Mouse (Mus musculus) limb, embryonic 12.5 days (tissue): ENCODE data around the gene Ctnna2. TPM values are rescaled to one million over a fixed set of nuclear protein-coding genes. Genes with fewer than 3 reads are reported as not detected.

Source experiments
- ATAC-seq: fragments of 200-750 bp; cut with Nextera tagmentation; 2 replicates; pipeline ENCODE4 v1.8.0; 2017; ENCODE audit warnings: low read depth, moderate TSS enrichment; ENCODE audit not compliant: insufficient number of reproducible peaks, insufficient read depth, low FRiP score, low TSS enrichment
- H3K27ac ChIP-seq: fragments of 300-500 bp; sonication (generic); 2 replicates; pipeline ENCODE4 v1.5.1; 2016; ENCODE audit warnings: mild to moderate bottlenecking, moderate library complexity
- H3K27me3 ChIP-seq: fragments of 300-500 bp; sonication (generic); 2 replicates; pipeline ENCODE4 v1.6.1; 2016; ENCODE audit warnings: mild to moderate bottlenecking, moderate library complexity
- H3K36me3 ChIP-seq: fragments of 300-500 bp; sonication (generic); 2 replicates; pipeline ENCODE4 v1.6.1; 2016; ENCODE audit warnings: mild to moderate bottlenecking, moderate library complexity
- H3K4me1 ChIP-seq: fragments of 300-500 bp; sonication (generic); replicated peaks from 2 replicates; pipeline ENCODE4 v1.6.1; 2016
- H3K4me2 ChIP-seq: fragments of 300-500 bp; sonication (generic); 2 replicates; pipeline ENCODE4 v1.6.1; 2016; ENCODE audit warnings: mild to moderate bottlenecking, moderate library complexity
- H3K4me3 ChIP-seq: fragments of 300-500 bp; sonication (generic); replicated peaks from 2 replicates; pipeline ENCODE4 v1.5.1; 2016; ENCODE audit warnings: mild to moderate bottlenecking
- H3K9ac ChIP-seq: fragments of 300-500 bp; sonication (generic); replicated peaks from 2 replicates; pipeline ENCODE4 v1.6.1; 2016; ENCODE audit warnings: mild to moderate bottlenecking, moderate library complexity
- H3K9me3 ChIP-seq: fragments of 300-500 bp; sonication (generic); 2 replicates; pipeline ENCODE4 v1.6.1; 2016; ENCODE audit warnings: mild to moderate bottlenecking, moderate library complexity
- WGBS: fragments of 180-500 bp; shearing (Covaris S2); methylation state at CpG from one replicate; pipeline ENCODE4 v1.1.7; 2016; 5-methylcytosine and 5-hydroxymethylcytosine counted together
- polyA plus RNA-seq: library from polyadenylated mRNA; unstranded; fragments of >200 nt; fragmentation: Nextera tagmentation; extraction: Ambion mirVana; gene quantifications from 2 replicates; pipeline ENCODE4 v1.2.1, GENCODE M21; 2016

Gene Ctnna2
- polyA plus RNA-seq, 1 experiment from 2014 or later, result 2.6 TPM

DNA sequence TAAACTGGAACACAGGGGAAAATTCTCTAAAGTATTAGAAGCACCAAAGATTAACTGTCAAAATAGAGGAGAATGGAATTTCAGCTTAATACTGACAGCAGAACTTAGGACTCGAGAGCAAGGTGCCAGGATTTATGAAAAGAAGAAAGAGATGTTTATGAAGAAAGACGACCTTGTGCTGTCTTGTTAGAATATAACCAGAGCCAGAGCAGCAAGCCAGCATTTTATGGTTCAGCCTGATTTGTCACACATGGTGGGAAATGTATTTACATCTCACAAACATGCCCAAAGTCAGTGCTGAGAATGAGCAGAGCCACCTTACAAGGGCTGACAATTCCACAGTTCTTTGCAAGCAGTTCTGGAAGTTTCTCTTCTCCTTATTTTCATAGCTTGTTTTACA lies 110.2 kb downstream of the Ctnna2 start:
- Histone ChIP-seq H3K4me3 (no peak overlapping the region), H3K36me3 (no peaks in the 10 kb centered on the region), H3K27ac (no peak overlapping the region), H3K4me2 (no peak overlapping the region), H3K27me3 (no peaks in the 10 kb centered on the region), H3K9me3 (no peaks in the 10 kb centered on the region), H3K9ac (no peak overlapping the region), H3K4me1 (no peaks in the 10 kb centered on the region)
- 18% methylated on average over 2 of the region's 2 CpGs for WGBS
- no peak for ATAC-seq

DNA sequence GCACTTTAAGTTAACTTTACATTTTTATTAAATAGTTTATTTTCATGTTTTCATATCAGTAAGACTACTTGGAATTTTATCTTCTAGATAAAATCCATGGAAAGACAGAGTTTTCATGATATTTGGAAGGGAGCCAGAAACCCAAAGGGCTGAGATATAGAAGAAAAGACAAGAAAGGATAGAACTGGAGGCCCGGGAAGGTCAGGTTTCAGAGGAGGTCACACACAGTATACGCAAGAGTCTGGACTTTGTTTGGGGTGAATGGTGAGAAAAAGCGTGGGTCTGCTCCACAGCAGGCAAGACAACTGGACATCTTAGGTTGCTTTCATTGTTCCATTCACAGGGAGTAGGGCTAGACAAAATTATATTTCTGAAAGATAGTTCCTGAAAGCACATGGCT lies 111.4 kb downstream of the Ctnna2 start:
- Histone ChIP-seq H3K27me3 (no peaks in the 10 kb centered on the region), H3K36me3 (no peaks in the 10 kb centered on the region), H3K27ac (no peak overlapping the region), H3K4me2 (no peak overlapping the region), H3K9me3 (no peaks in the 10 kb centered on the region), H3K9ac (no peak overlapping the region), H3K4me1 (no peaks in the 10 kb centered on the region), H3K4me3 (no peak overlapping the region)
- WGBS, result 17% methylated on average over 3 of the region's 3 CpGs
- no peak for ATAC-seq

DNA sequence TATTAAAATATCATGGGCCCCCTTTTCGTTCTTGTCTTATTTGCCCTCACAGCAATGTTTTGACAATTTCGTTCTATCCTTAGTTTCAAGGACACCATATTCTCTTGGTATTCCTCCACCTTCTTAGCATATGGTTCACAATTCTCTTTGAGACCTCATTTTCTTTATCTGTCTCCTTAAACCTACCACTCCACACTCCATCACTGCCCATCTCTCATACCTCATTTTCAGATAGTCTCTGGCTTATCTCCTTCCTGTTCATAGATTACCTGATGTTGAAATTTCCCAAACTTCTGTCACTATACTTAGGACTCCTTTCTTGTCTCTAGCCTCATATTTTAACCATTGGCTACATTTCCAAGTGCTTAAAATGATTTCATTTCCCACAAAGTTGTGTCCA lies 116.1 kb downstream of the Ctnna2 start:
- no peaks in the 10 kb centered on the region for H3K27me3 ChIP-seq
- no peak for ATAC-seq
- H3K4me3 ChIP-seq, result no peak overlapping the region
- H3K27ac ChIP-seq, result no peak overlapping the region
- no peak overlapping the region for H3K4me2 ChIP-seq
- H3K36me3 ChIP-seq, result no peaks in the 10 kb centered on the region
- no peaks in the 10 kb centered on the region for H3K9me3 ChIP-seq
- no peaks in the 10 kb centered on the region for H3K4me1 ChIP-seq
- WGBS, result 77% methylated on average over 2 of the region's 2 CpGs
- H3K9ac ChIP-seq, result no peak overlapping the region

DNA sequence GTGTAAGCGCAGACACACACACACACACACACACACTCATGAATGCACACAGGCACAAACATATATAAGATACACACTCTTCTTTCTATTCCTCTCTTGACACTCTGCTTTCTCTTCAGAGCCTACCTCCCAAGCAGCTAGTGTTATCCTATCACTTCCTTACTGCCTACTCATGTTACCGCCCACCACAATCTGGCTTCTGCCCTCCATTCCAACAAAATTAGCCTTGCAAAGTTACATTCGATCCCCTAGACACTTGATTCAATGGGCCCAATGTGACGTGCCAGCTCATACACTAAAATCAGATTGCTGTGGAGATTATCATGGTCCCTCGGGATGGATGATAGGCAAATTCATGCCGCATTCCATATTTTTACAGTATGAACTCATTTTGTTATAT lies 116.7 kb downstream of the Ctnna2 start:
- no peak overlapping the region for H3K27ac ChIP-seq
- no peak overlapping the region for H3K4me2 ChIP-seq
- no peaks in the 10 kb centered on the region for H3K4me1 ChIP-seq
- no peak overlapping the region for H3K4me3 ChIP-seq
- WGBS, result 81% methylated on average over 6 of the region's 6 CpGs
- H3K9ac ChIP-seq, result no peak overlapping the region
- no peak for ATAC-seq
- no peaks in the 10 kb centered on the region for H3K9me3 ChIP-seq
- no peaks in the 10 kb centered on the region for H3K27me3 ChIP-seq
- no peaks in the 10 kb centered on the region for H3K36me3 ChIP-seq

DNA sequence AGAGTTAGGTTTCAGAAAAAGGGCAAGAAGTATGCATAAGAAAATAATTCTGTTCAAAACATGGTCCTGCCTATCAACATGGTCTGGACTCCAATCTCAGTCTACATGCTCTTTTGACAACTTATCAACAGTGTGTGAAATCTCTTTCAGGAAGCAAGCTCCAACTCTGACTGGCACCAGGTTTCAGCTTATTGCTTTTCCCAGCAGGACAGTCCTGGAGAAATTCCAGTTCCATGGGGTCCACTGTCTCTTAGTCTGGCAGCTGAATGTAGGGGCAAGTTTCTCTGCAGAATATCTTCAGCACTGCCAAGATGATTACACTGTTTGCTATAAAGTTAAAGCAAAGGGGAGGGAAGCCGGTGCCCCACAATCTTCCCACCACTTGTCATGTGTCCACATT lies 130.1 kb downstream of the Ctnna2 start:
- ATAC-seq, result no peak
- Histone ChIP-seq H3K4me1 (no peaks in the 10 kb centered on the region), H3K4me3 (no peak overlapping the region), H3K27ac (no peak overlapping the region), H3K4me2 (no peak overlapping the region), H3K36me3 (no peaks in the 10 kb centered on the region), H3K27me3 (no peaks in the 10 kb centered on the region), H3K9ac (no peak overlapping the region), H3K9me3 (no peaks in the 10 kb centered on the region)
- WGBS, result 95% methylated on average over 1 of the region's 1 CpGs

DNA sequence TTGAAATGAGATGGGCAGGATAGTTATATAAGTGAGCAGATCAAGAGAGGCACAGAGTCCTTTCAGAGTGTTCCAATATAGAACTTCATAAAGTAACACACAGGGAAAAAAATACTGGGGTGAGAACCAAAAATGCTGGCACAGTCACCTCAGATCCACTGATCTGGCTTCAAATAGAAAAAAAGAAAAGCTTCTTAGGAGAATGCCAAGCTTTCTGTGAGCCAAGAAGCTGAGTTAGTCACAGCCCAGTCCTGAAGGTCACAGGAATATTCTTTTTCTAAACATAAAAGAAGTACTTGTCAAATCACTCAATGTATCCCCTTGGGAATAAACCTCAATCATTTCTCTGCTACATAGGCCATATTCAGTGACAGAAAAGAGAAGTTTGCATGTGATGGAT lies 130.7 kb downstream of the Ctnna2 start:
- no peaks in the 10 kb centered on the region for H3K9me3 ChIP-seq

DNA sequence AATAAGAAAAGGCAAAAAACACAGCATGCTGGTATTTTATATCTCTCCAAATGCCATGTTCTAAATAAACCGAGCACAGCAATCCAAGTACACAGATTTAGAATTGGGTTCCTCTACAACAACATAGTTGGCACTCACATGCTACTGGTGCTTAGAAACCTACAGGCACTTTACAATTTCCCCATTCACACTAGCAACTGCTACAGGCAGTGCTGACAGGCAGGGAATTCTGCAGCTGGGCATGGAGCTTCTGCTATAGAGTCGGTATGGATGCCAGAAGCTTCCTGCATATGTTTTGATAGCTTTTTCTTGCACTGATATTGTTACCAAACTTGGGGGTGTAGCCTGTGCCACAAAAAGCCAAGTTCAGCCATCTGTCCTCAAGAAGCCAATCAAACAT lies 131.8 kb downstream of the Ctnna2 start:
- H3K9ac ChIP-seq, result no peak overlapping the region
- no peak overlapping the region for H3K4me3 ChIP-seq
- H3K27ac ChIP-seq, result no peak overlapping the region
- no peaks in the 10 kb centered on the region for H3K9me3 ChIP-seq
- ATAC-seq, result no peak
- WGBS, result 81% methylated on average over 2 of the region's 2 CpGs
- H3K4me2 ChIP-seq, result no peak overlapping the region
- H3K36me3 ChIP-seq, result no peaks in the 10 kb centered on the region
- H3K4me1 ChIP-seq, result no peaks in the 10 kb centered on the region
- no peaks in the 10 kb centered on the region for H3K27me3 ChIP-seq

More for the DNA sequence above, 130.7 kb downstream of the Ctnna2 start:
- Histone ChIP-seq H3K36me3 (no peaks in the 10 kb centered on the region), H3K4me2 (no peak overlapping the region), H3K27me3 (no peaks in the 10 kb centered on the region), H3K9ac (no peak overlapping the region), H3K4me3 (no peak overlapping the region), H3K4me1 (no peaks in the 10 kb centered on the region), H3K27ac (no peak overlapping the region)
- ATAC-seq, result no peak

DNA sequence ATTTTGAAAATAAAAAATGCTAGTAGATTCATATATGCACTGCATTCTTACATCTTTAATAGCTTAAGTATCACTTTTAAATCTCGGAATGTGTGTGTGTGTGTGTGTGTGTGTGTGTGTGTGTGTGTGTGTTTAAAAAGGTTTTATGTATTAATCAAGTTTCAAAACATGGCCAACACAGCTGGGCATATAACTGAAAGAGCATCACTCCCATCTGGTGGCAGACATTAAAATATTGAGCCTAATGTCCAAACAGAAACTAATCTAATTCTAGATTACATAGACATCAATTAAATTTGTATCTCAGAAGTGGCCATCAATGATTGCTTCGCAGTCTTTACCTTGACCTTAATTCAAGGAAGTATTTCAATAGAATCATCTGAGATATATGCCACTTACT lies 140.4 kb downstream of the Ctnna2 start:
- ATAC-seq, result no peak
- no peak overlapping the region for H3K9ac ChIP-seq
- 79% methylated on average over 2 of the region's 2 CpGs for WGBS
- no peak overlapping the region for H3K27ac ChIP-seq
- H3K4me2 ChIP-seq, result no peak overlapping the region
- H3K27me3 ChIP-seq, result no peaks in the 10 kb centered on the region
- no peaks in the 10 kb centered on the region for H3K9me3 ChIP-seq
- no peak overlapping the region for H3K4me3 ChIP-seq
- H3K36me3 ChIP-seq, result no peaks in the 10 kb centered on the region
- no peaks in the 10 kb centered on the region for H3K4me1 ChIP-seq

DNA sequence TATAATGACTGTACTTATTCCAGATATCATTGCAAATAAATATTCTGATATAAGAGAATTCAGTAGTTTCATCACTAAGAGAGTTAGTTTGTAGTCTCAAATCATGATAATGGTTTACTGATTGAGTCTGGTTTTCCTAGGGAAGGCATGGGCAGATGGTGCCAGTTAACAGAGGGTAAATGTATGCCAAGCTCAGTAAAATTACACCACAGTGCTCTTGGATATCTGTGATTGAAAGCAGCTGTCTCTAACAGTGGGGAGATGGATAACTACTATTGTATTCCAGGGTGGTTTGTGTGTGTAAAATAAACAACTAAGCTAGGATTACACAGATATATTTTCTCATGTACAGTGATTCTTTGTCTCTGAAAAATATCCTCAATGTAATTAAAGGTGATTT lies 140.8 kb downstream of the Ctnna2 start:
- Histone ChIP-seq H3K9me3 (no peaks in the 10 kb centered on the region), H3K4me2 (no peak overlapping the region), H3K4me3 (no peak overlapping the region), H3K9ac (no peak overlapping the region), H3K27ac (no peak overlapping the region), H3K36me3 (no peaks in the 10 kb centered on the region), H3K4me1 (no peaks in the 10 kb centered on the region), H3K27me3 (no peaks in the 10 kb centered on the region)
- ATAC-seq, result no peak

DNA sequence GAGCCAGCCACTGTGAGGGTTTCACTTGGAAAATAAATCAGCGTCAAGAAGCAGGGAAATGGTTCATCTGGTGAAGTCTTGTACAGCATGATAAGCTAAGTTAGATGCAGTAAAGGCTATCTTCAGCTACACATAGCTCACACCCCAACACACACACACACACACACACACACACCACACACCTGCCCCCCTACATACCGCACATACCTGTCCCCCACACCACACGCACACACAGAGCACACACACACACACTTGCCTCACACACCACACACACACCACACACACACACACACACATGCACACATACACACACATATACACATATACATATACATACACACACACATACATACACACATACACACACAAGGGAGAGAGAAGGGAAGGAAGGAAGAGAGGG lies 142.0 kb downstream of the Ctnna2 start:
- Histone ChIP-seq H3K4me3 (no peak overlapping the region), H3K27me3 (no peaks in the 10 kb centered on the region), H3K9ac (no peak overlapping the region), H3K27ac (no peak overlapping the region), H3K9me3 (no peaks in the 10 kb centered on the region), H3K36me3 (no peaks in the 10 kb centered on the region), H3K4me1 (no peaks in the 10 kb centered on the region), H3K4me2 (no peak overlapping the region)
- ATAC-seq, result no peak
- 83% methylated on average over 3 of the region's 3 CpGs for WGBS

DNA sequence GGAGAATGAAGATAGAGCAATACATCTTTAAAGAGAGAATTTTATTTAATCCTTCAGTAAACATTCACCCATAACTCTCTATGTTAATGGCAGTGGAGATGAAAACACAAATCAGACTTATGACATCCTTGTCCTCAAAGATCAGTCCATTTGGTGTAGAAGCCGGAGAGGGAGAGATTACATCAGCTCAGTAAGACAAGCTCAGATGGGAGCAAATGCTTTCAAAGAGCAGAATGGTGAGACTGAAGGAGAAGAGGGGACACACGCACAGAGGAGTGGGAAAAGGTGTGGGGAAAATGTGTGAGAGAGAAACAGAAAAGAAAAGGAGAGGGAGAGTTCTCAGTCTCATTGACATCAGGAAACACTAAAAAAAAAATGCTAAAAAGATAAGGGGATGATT lies 144.8 kb downstream of the Ctnna2 start:
- Histone ChIP-seq H3K36me3 (no peaks in the 10 kb centered on the region), H3K27me3 (no peaks in the 10 kb centered on the region), H3K4me1 (no peaks in the 10 kb centered on the region), H3K4me2 (no peak overlapping the region), H3K4me3 (no peak overlapping the region), H3K27ac (no peak overlapping the region), H3K9me3 (no peaks in the 10 kb centered on the region), H3K9ac (no peak overlapping the region)
- no peak for ATAC-seq
- WGBS, result 86% methylated on average over 2 of the region's 2 CpGs

DNA sequence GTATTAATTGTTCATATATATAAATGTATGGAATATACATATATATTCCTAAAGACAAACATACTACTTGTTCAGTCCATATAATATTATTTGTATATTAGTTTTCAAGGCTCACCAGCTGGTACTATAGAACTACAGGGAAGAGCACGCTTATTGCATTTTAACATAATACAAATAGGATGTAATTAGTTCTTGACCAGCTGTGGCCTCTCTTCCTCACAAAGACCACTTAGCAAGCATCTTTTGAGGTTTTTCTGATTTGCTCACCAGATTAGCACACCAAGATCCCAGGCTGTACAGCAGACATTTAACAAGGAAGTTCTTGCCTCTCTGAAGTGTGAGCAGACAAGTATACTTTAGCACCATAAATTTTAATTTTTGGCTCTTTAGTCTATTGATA lies 152.0 kb downstream of the Ctnna2 start:
- 72% methylated on average over 1 of the region's 1 CpGs for WGBS
- Histone ChIP-seq H3K27ac (no peak overlapping the region), H3K9me3 (no peaks in the 10 kb centered on the region), H3K9ac (no peak overlapping the region), H3K27me3 (no peaks in the 10 kb centered on the region), H3K36me3 (no peaks in the 10 kb centered on the region), H3K4me1 (no peaks in the 10 kb centered on the region), H3K4me3 (no peak overlapping the region), H3K4me2 (no peak overlapping the region)
- no peak for ATAC-seq
